Mouse (Mus musculus) left cerebral cortex, adult 9 months (tissue): ENCODE data around the gene Ccnk.

ENCODE experiments used
- DNase-seq, 2 experiments: peaks; one replicate each; pipeline ENCODE4 v3.0.0; 2022; ENCODE audit warnings: low spot score in 2 of 2

Gene Ccnk

GRCm38 (mm10) chr12:108187541-108188091 lies 8.2 kb downstream of the Ccnk start:
- no peak for DNase-seq

DNA sequence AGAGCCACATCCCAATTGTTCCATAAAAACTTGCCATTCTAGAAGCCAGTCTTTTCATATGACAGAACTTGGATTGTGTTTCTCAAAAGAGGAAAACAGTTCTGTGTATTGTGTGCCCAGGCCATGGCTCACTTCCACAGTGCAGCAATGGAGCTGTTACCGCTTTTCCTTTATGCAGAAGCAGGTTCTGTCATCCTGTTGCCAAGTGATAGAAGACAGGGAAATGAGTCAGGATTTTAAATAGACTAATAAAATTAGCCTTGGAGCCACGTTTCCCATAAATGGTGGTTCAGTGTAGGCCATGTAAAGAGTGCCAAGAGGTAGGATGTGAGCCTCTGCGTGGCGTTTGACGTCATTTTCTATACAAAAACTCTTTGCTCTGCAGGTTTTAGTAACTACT lies 14.5 kb downstream of the Ccnk start:
- DNase-seq, result peak; percentile 46 to 66

DNA sequence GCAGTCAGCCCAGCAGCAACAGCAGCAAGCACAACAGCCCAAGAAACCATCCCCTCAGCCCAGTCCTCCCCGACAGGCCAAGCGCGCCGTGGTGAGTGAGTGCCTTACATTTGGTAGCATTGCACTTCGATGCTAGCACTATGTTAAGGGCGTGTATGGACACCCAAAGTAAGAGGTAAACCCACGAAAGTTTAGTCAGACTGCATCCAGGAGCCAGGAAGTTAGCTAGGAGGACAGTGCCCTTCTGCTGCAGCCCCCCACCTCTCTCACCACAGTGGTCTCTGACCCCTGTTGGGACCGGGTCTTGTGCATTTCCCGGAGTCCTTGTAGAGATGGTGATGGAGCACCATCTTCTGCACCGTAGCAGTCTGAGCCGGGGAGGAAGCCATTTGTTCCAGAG lies 16.4 kb downstream of the Ccnk start:
- DNase-seq, result no peak

- DNase-seq, result no peak
Measured at GRCm38 (mm10) chr12:108198447-108198846, 19.1 kb downstream of the Ccnk start.

DNA sequence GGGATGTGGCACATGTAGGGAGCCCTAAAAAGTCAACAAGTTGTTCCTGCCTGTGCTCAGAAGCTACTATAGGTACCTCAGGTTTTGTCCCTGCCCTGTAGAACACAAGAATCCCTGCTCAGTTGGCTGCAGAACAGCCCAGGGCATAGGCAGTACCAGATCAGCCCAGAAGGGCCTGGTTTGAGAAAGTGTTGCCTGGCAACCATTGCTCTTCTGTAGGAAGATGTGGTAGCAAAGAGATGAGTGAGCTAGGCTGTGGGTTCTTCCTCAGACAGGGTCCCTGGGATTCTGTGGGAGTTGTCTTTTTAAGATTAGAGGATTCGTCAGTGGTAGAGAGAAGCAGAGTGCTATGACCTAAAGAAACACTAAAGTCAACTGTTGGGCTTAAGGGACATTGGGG lies 20.7 kb downstream of the Ccnk start:
- DNase-seq, result no peak

- DNase-seq, result no peak
Measured at GRCm38 (mm10) chr12:108203895-108204294, 24.5 kb downstream of the Ccnk start.

- no peak for DNase-seq
Measured at GRCm38 (mm10) chr12:108204978-108205377, 25.6 kb downstream of the Ccnk start.

- peak in 1 of 2 experiments; percentile 71 for DNase-seq
Measured at GRCm38 (mm10) chr12:108206641-108207040, 27.3 kb downstream of the Ccnk start.

GRCm38 (mm10) chr12:108208216-108208615 lies 28.8 kb downstream of the Ccnk start:
- no peak for DNase-seq

DNA sequence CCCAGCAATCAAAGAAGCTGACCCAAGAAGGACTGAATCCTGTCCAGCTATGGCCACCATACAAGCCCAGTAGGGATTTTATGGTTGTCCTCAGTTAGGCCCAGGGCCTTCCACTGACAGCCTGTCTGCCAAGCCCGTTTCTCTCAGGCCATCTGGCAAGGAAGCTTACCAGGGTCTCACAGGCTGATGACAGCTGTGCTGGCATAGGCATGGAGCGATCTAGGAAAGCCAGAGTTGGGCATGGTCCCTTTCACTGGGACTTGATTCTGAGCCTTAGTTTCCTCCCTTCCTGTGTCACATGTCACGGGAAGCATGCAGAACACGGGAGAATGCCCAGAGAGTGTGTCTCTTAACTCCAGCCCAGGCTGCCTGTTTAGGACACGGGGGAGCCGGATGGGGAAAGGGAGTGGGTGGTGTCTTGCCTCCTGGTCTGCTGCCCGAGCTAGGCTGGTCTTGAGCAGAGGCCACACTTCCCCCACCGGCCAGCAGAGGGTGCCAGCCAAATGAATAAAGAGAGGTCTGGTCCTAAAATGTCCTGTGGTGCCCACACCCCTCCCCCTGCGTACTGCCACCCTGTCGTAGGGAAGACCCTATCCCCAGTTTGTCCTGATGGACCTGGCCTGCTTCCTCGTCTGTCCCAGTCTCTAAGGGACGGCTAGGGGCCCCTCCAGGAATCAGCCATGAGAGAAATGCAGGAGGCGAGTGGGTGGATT lies 29.5 kb downstream of the Ccnk start:
- DNase-seq, result peak in 1 of 2 experiments; percentile 79

DNA sequence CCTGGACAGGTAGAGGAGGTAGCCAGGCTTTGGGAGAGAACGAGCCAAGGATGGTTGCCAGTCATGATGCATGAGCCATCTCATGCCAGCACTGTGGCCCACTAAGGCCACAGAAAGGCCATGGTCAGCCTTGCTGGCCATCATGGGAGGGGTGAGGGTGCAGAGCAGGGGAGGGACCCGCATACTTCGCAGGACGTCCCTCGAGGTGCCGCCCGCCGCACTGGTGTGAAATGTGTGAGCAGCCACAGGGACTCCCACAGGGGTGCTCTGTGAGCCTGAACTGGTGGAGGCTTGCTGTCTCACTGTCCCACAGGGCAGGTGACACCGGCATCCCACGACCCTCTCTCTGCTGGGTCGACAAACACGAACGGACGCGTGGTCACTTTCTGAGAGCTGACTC lies 31.2 kb downstream of the Ccnk start:
- DNase-seq, result no peak

- DNase-seq, result no peak
Measured at GRCm38 (mm10) chr12:108212071-108212470, 32.7 kb downstream of the Ccnk start.

- DNase-seq, result no peak
Measured at GRCm38 (mm10) chr12:108212476-108212875, 33.1 kb downstream of the Ccnk start.

DNA sequence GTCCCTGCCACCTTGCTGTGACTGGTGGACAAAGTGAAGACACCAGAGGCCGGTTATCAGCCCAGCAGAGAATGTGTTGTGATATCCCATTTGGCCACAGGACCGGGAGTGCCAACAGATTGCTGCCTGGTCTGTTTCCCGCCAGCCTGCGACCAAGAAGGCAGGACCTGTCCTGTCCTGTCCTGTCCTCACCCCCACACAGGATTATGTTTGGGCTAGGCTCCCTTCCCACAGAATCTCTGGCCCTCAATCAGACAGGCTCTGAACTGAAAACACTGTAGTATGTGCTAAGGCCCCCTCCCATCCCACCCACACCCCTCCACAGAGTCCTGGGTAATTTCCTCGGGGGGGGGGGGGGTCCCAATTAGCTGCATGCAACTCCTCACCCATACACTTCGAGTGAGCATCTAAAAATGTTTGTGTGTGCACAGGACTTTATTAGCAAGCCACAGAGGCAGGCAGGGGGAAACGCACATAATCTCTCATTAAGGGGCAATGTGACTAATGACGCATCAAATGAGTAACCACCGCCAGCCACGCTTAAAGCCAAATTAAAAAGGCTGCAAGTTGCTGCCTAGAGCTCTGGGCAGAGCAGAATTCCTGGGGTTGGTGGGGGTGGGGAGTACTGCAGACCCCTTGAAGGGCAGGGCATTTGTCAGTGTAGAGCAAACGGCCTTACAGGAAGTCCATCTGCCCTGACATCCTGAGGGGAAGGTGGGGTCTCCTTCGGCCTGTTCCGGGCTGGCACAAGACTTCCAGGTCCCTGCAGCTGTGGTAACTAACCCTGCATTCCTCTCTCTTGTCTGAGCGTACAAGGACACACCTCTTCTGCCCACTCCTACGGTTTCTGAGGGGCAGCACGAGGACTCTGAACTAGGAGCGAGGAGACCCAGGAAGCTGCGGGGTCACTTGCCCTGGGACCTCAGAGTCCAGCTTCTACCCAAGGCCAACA lies 34.0 kb downstream of the Ccnk start:
- DNase-seq, result no peak

DNA sequence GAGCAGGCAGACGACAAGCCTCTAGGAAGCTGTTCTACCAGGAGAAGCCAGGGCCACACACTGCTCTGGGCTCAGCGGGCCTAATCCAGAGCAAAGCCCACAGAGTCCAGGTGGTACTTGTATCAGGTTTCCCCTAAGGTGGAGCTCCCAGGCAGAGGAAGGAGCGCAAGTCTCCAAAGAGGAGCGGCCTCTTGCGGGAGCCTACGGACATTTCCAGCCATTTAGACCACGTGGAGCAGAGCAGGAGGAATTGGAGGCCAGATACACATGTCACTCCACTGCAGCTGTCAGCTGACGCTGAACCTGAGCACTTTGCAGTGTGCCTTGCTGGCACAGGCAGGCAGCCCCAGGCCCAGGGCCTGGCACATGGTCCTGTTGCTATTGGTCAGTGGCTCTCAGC lies 35.7 kb downstream of the Ccnk start:
- DNase-seq, result no peak

DNA sequence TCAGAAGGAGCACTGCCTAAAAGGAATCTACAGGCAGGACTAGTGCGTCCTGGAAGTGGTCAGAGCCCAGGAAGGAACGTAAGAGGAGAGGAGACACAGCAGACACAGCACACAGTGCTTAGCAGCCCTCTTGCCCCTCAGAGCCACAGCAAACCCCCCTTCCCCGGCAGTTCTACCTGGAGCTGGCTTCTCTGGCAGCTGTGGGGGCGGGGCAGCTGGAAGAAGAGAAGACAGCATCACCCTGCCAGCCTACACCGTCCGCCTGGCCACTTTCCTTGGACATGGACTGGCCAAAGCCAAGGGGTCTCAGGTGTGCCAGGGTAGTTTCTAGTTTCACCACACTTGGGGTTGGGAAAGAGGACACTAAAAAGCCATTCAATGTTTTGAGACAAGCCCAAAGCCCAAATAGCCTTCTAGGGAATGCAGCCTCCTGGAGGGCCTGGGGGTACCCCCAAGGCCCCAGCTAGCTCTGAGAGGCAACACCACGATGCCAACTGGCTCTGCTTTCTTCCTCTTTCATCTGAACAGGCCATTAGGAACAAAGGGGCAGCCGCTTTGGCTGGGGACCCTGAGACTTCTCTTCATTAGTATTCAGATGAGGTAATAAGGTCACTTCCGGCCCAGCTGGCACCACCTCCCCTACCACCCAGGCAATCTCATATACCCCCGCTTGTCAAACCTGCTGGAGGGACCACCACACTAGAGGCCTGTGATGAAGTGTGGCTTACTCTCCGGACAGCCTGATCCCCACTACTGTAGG lies 37.4 kb downstream of the Ccnk start:
- no peak for DNase-seq

DNA sequence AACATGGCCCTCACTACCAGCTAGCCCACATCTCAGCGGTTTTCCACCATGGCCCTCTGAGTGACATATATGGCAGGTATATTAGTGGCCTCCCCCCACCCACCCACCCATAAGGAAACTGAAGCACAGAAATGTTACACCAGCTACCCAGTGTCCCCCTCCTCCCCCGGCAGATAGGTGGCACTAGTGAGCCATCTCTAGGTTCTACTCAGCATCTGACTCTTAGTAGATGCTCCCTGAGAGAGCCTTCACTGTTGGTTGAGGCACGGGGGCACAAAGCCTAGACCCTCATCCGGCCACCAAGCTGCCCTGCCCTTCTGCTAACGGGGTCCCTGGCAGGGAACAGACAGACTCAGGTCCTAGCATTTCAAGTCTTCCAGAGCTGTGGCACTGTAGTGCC lies 38.2 kb downstream of the Ccnk start:
- peak in 1 of 2 experiments; percentile 56 for DNase-seq

DNA sequence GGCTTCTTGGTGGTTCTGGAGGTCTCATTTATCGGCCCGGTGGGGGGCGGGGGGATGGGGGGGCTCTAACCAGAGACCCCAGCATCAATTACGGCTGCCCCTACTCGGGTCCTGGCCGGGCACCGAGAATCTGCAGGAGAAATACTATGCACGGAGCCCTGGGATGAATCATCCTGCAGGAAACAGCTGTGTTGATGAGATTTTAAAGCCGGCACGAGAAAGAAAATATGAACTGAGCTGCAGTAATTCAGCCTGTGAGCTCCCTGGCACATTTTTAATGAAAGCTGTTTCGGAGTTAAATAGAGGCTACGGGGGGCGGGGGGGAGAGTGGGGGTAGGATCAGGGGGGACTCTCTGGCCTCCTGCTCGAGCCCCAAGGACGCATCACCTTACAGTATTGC lies 39.8 kb downstream of the Ccnk start:
- DNase-seq, result no peak

GRCm38 (mm10) chr12:108219825-108220616 lies 40.6 kb downstream of the Ccnk start:
- DNase-seq, result no peak

DNA sequence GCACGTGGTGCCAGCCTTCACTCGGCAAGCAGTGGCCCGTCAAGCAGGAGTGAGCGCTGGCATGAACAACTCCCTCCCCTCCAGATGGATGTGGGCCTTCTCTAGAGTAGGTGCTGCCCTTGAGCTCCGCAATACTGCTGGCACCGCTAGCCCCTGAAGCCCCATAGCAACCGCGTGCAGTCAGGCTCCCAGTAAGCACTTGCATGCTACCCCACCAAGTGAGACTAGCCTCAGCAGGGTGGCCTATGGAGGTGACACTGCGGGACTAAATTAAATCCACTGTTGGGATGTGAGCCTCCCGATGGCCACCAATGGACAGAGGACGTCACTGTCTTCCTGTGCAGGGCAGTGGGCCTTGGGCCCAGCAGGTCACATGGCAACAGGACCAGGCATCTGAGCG lies 41.2 kb downstream of the Ccnk start:
- no peak for DNase-seq

GRCm38 (mm10) chr12:108221206-108221605 lies 41.8 kb downstream of the Ccnk start:
- no peak for DNase-seq
